Mouse (Mus musculus) ES-E14 (cell line): ENCODE data around the gene Gramd1b.

Source experiments
- HCFC1 ChIP-seq: IDR thresholded peaks from 2 replicates; pipeline ENCODE4 v1.6.1; 2012; ENCODE audit warnings: low read length, inconsistent platforms, borderline replicate concordance; ENCODE audit not compliant: insufficient read depth
- MAFK ChIP-seq: IDR thresholded peaks from 2 replicates; pipeline ENCODE4 v1.6.1; 2014; ENCODE audit warnings: mild to moderate bottlenecking, low read depth, low read length, inconsistent platforms; ENCODE audit not compliant: insufficient read depth
- ZC3H11A ChIP-seq: IDR thresholded peaks from 2 replicates; pipeline ENCODE4 v1.6.1; 2012; ENCODE audit warnings: low read depth, mild to moderate bottlenecking, inconsistent platforms, low read length, borderline replicate concordance

GRCm38 (mm10) chr9:40547876-40548275, 16.7 kb upstream of the Gramd1b start:
- TF ChIP-seq HCFC1 (no peak), ZC3H11A (no peak), MAFK (no peak)
